Mouse (Mus musculus): Measurements from ENCODE around the gene Prl.
"Not testable (repeated sequence)": the region's sequence is repeated elsewhere in the genome, so short reads cannot be mapped to it uniquely, and the experiment has no call there.

Prl gene

DNA sequence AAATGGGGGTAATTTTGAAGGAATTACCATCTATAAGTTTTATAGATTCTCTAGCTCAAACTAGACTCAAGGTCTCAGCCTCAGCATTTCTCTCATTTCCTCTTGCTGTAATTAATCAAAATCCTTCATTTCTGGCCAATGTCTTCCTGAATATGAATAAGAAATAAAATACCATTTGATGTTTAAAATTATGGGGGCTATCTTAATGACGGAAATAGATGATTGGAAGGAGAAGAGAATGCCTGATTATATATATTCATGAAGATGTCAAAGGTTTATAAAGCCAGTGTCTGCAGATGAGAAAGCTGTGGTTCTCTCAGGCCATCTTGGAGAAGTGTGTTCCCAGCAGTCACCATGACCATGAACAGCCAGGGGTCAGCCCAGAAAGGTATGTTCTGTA, at the start of gene Prl:
Gene Prl (plus strand): TSS at position 301 of the 400 bp plus-strand sequence.
- DNase-seq (ENCODE audit: low spot score in 2 of 2): no peak

- DNase-seq (ENCODE audit: low spot score in 2 of 2): no peak
Observed at GRCm38 (mm10) chr13:27026614-27027013, 30.8 kb upstream of the Prl start.

- DNase-seq (ENCODE audit: low spot score in 2 of 2): no peak
Observed at GRCm38 (mm10) chr13:27027376-27027775, 30.0 kb upstream of the Prl start.

DNA sequence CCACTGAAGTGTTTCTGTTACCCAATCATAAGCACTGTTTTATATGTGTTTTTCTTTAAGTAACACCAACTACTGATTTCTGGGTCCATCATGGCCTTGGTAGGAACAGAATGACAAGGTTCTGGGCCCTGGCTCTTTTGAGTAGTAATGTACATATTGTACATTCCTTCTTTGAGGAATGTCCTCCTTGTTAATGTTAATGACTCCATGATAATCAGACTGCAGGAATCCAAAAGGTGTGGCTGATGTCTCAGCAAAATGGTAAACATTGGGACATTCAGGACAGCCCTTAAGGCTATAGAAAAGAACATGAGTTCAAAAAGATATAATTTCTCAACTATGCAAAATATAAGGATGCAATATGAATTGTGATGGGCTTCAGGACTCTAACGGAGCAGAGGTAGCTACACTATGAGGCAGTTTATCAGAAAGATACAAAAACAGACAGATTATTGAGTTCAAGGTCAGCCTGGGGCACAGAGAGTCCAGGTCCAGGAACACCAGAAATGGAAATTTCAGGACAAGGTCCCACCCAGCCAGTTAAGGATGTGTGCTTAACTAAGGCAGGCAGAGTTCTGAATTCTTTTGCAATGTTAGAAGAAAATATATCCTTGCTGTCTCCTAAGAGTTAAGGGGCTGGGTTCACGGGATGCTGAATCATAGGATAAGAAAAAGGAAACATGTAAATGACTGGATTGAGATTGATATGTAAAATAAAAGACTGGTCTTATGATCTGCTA, 28.7 kb upstream of the Prl start:
- DNase-seq (ENCODE audit: low spot score in 2 of 2): no peak

DNA sequence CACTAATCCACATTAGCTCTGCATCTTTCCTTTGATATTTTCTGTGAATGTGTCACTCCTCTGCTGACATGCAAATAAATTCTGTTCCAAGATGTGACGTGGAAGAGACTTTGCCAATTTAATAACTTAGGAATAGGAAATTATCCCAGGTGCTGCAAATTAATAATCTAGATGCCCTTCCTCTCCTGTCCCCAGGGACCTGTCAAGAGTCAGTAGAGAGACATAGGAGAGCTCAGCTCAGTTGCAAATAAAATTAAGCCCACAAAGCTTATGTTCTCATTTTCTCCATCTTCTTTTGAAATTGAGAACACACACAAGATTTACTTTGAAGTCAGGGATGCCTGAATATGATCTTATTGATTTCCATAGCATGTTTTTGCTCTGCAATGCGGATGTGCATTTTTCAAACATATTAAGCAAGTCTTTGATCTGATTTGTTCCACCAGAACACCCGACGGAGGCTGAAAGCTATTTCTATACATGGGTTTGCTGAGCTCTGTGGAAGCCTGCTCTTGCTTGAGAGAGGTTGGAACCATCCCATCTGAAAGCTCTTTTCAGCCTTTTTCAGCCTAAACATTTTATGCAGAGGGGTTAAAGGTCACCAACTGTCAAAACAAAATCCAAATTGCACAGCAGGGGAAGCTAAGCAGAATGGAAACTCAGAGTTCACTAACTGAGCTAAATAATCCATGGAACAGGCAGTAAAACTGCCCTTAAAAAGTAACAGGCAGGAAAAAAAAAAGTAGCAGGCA, 26.1 kb upstream of the Prl start:
- no peak for DNase-seq (ENCODE audit: low spot score in 2 of 2)

DNA sequence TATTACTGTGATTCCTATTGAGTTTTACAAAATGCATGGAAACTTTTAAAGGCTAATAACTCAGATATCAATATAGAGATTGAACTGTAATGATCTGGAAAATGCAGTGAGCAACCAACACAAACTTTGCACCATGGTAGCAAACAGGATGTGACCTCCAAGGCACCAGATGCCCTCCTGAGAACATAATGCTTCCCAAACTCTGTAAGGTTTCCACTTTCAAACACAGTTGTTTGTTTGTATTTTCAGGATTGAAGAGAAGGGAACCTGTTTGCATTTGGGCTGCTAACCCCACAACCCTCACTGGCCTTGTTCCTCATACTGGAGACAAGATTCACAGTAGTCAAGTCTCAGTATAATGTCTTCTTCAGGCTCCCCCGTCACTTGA, 25.5 kb upstream of the Prl start:
- no peak for DNase-seq (ENCODE audit: low spot score in 2 of 2)

DNA sequence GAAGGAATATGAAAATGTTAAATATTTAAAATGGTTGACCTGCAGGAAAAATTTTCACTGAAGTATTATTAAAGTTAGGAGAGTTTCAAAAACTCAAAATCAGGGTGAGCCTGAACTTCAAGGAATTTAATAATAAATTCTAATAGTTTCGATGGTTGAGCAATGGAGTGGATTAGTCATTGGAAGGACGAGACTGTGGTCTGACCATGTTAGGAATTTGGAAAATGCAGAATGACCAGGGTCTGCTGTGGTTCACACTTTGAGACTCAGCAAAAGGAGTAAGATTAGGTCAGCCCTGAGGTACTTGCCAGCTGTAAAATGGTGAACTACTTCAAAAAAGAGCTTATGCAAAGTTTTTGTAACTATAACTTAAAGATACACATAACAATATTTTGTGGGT, 24.4 kb upstream of the Prl start:
- DNase-seq (ENCODE audit: low spot score in 2 of 2): no peak

DNA sequence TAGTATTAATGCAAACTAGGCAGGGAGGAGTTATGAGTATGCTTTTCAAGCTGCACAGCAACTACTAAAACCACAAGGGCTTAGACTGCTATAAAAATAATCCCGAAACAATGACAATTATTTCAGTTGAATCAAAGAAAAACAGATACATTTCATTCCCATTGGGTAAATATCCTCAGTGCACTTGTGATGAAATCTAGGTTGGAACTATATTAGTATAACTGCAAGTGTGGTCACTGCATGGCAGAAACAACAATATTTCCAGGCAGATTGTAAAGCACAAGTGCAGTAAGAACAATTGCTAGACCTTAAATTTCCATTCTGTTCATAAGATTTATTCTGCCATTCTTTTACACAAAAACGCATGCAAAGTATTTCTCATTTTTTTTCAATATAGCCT, 15.2 kb upstream of the Prl start:
- no peak for DNase-seq (ENCODE audit: low spot score in 2 of 2)

DNA sequence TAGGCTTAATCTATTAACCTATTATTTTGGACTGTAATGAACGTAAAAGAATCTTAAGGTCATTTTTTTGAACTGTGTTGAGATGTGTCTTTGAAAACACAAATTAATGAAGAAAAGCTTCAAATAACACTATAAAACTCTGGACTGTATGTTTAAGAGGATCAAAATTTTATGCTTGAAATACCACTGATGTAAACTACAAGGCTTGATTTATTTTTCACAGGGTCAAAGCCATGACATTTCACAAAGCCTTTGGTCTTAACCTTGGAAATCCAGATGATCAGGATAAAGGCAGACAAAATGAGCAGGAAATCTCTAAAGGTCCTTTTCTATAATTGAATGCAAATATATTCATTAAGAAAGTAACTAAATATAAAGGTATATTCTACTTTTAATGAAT, 14.0 kb upstream of the Prl start:
- no peak for DNase-seq (ENCODE audit: low spot score in 2 of 2)

DNA sequence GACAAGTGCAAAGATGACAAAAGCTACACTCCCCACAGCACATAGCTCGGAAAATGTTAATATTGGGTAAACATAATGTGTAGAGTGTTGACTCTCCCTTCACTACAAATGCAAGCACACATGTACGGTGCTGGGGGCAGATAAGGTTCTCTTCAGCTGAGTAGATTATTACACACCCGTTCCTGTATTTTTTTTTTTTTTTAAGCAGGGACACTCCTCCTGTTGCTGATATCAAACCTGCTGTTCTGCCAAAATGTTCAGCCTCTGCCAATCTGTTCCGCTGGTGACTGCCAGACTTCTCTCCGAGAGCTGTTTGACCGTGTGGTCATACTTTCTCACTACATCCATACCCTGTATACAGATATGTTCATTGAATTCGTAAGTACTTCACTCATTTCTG, 1.8 kb downstream of the Prl start:
- no peak for DNase-seq (ENCODE audit: low spot score in 2 of 2)

DNA sequence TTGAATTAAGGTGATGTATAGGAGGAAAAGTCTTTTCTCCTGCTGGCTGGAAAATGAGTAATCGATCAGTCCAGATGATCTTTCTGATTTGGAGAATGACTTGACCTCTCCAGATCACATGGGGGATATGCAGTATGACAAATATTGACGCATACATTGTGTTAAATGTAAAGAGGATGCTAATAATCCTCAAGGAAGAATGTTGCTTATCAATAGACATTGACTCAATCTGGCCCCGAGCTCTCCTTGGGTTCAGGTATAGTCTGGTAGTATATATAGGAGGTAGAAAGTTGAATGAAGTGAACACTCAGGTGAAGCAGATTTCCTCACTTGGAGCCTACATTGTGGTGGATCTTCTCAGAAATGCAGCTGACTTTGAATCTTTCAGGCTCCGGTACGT, 36.5 kb downstream of the Prl start, which contains the start of gene Prl3d1:
Gene Prl3d1 (plus strand): TSS at position 301 of the 400 bp plus-strand sequence.
- DNase-seq (ENCODE audit: low spot score in 2 of 2): not testable (repeated sequence)
